Mouse (Mus musculus): Measurements from ENCODE around the gene Sirt4. TPM values are rescaled to one million over a fixed set of nuclear protein-coding genes. Genes with fewer than 3 reads are reported as not detected.

Gene Sirt4
- total and polyA plus RNA-seq, 2 experiments from 2014 or later: 25.6 to 27.0 TPM

GRCm38 (mm10) chr5:115434280-115434852 is 50.2 kb downstream of the Sirt4 start:
- 20% methylated on average over 11 of the region's 11 CpGs for WGBS
- H3K27ac ChIP-seq (ENCODE audit: low read depth, low read length): peak overlapping the region; percentile 98
- no peak overlapping the region for H3K4me2 ChIP-seq (ENCODE audit: low read depth, low read length, poor library complexity, severe bottlenecking)
- peak overlapping the region; percentile 70 for H3K9ac ChIP-seq (replicated peaks; ENCODE audit: low read length, poor library complexity, severe bottlenecking)
- H3K4me3 ChIP-seq (ENCODE audit: low read depth, low read length): no peak overlapping the region
- peak; percentile 56 for DNase-seq (ENCODE audit: low spot score)
- no peaks in the 10 kb centered on the region for H3K27me3 ChIP-seq (ENCODE audit: insufficient read depth, low read length)
- H3K4me1 ChIP-seq (ENCODE audit: insufficient read depth, low read length): peaks cover 44% of the 10 kb centered on the region
- TF ChIP-seq CTCF (IDR thresholded peaks at IDR 0.05): no peak
- 0 out of 2 replicates have a peak, but pooled peaks cover under 1% of the 10 kb centered on the region for H3K36me3 ChIP-seq (ENCODE audit: insufficient read depth, low read length)
- ATAC-seq (ENCODE audit: low FRiP score): no peak
- H3K9me3 ChIP-seq (ENCODE audit: low read length): no peaks in the 10 kb centered on the region

GRCm38 (mm10) chr5:115433191-115433590 is 51.3 kb downstream of the Sirt4 start:
- no peak overlapping the region for H3K4me3 ChIP-seq (ENCODE audit: low read depth, low read length)
- H3K27ac ChIP-seq (ENCODE audit: low read depth, low read length): no peak overlapping the region
- ATAC-seq (ENCODE audit: low FRiP score) (no peak), DNase-seq (ENCODE audit: low spot score) (no peak)
- no peaks in the 10 kb centered on the region for H3K9me3 ChIP-seq (ENCODE audit: low read length)
- no peak overlapping the region for H3K9ac ChIP-seq (replicated peaks; ENCODE audit: low read length, poor library complexity, severe bottlenecking)
- TF ChIP-seq CTCF (IDR thresholded peaks at IDR 0.05): no peak
- H3K4me1 ChIP-seq (ENCODE audit: insufficient read depth, low read length): peaks cover 48% of the 10 kb centered on the region
- peak overlapping the region; percentile 98; the same call in 1 of the 2 replicates for H3K4me2 ChIP-seq (ENCODE audit: low read depth, low read length, poor library complexity, severe bottlenecking)
- no peaks in the 10 kb centered on the region for H3K27me3 ChIP-seq (ENCODE audit: insufficient read depth, low read length)
- no peaks in the 10 kb centered on the region for H3K36me3 ChIP-seq (ENCODE audit: insufficient read depth, low read length)
- 47% methylated on average over 8 of the region's 8 CpGs for WGBS

GRCm38 (mm10) chr5:115432395-115432794 is 52.1 kb downstream of the Sirt4 start:
- Histone ChIP-seq H3K27me3 (ENCODE audit: insufficient read depth, low read length) (no peaks in the 10 kb centered on the region), H3K4me3 (ENCODE audit: low read depth, low read length) (no peak overlapping the region; the same call in 1 of the 2 replicates), H3K9ac (replicated peaks; ENCODE audit: low read length, poor library complexity, severe bottlenecking) (peak overlapping the region; percentile 97), H3K9me3 (ENCODE audit: low read length) (no peaks in the 10 kb centered on the region), H3K27ac (ENCODE audit: low read depth, low read length) (peak overlapping the region; percentile 72; the same call in 1 of the 2 replicates), H3K4me2 (ENCODE audit: low read depth, low read length, poor library complexity, severe bottlenecking) (peak overlapping the region; percentile 98), H3K4me1 (ENCODE audit: insufficient read depth, low read length) (peaks cover 50% of the 10 kb centered on the region), H3K36me3 (ENCODE audit: insufficient read depth, low read length) (no peaks in the 10 kb centered on the region)
- WGBS: 25% methylated on average over 11 of the region's 11 CpGs
- DNase-seq (ENCODE audit: low spot score) (no peak), ATAC-seq (ENCODE audit: low FRiP score) (no peak)
- TF ChIP-seq CTCF (IDR thresholded peaks at IDR 0.05): no peak

DNA sequence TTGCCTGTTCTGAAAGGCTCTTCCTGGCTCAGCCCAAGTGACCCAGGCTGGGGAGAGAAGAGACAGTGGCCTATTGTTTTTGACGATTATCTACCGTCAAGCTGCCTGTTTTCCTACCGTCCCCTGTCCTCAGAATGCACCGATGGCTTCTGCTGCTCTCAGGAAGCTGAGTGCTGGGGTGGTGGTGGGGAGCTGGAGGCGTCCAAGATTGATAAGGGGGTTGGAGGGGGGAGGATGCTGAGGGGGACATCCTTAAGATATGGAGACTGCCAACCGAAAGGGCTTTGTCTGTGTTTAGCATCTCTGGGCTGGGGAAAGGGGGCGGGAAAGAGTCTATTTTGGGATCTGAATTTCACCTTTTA is 52.6 kb downstream of the Sirt4 start:
- H3K4me2 ChIP-seq (ENCODE audit: low read depth, low read length, poor library complexity, severe bottlenecking): peak overlapping the region; percentile 98
- H3K36me3 ChIP-seq (ENCODE audit: insufficient read depth, low read length): no peaks in the 10 kb centered on the region
- no peak for DNase-seq (ENCODE audit: low spot score)
- peak overlapping the region; percentile 97 for H3K9ac ChIP-seq (replicated peaks; ENCODE audit: low read length, poor library complexity, severe bottlenecking)
- TF ChIP-seq CTCF (IDR thresholded peaks at IDR 0.05): no peak
- peak overlapping the region; percentile 72 for H3K27ac ChIP-seq (ENCODE audit: low read depth, low read length)
- H3K9me3 ChIP-seq (ENCODE audit: low read length): no peaks in the 10 kb centered on the region
- peak overlapping the region; percentile 95 for H3K4me3 ChIP-seq (ENCODE audit: low read depth, low read length)
- ATAC-seq (ENCODE audit: low FRiP score): no peak
- WGBS: 12% methylated on average over 7 of the region's 7 CpGs
- peaks cover 49% of the 10 kb centered on the region for H3K4me1 ChIP-seq (ENCODE audit: insufficient read depth, low read length)
- H3K27me3 ChIP-seq (ENCODE audit: insufficient read depth, low read length): no peaks in the 10 kb centered on the region

- 3% methylated on average over 13 of the region's 14 CpGs for WGBS
- H3K27ac ChIP-seq (ENCODE audit: low read depth, low read length): peak overlapping the region; percentile 86
- peak overlapping the region; percentile 98 for H3K4me2 ChIP-seq (ENCODE audit: low read depth, low read length, poor library complexity, severe bottlenecking)
- TF ChIP-seq CTCF (IDR thresholded peaks at IDR 0.05): peak; percentile 72
- ATAC-seq (ENCODE audit: low FRiP score): no peak
- peaks cover 44% of the 10 kb centered on the region for H3K4me1 ChIP-seq (ENCODE audit: insufficient read depth, low read length)
- peak overlapping the region; percentile 95 for H3K4me3 ChIP-seq (ENCODE audit: low read depth, low read length)
- H3K9ac ChIP-seq (replicated peaks; ENCODE audit: low read length, poor library complexity, severe bottlenecking): peak overlapping the region; percentile 97
- peak; percentile 63 for DNase-seq (ENCODE audit: low spot score)
- H3K36me3 ChIP-seq (ENCODE audit: insufficient read depth, low read length): no peaks in the 10 kb centered on the region
- no peaks in the 10 kb centered on the region for H3K27me3 ChIP-seq (ENCODE audit: insufficient read depth, low read length)
- no peaks in the 10 kb centered on the region for H3K9me3 ChIP-seq (ENCODE audit: low read length)
Measured at GRCm38 (mm10) chr5:115431061-115431897, 53.2 kb downstream of the Sirt4 start.

Data from midbrain, postnatal 0 days (tissue).